Mouse (Mus musculus) megakaryocyte, embryonic 14.5 days (primary cell): ENCODE data around the gene Slc35g2.

Source experiments
- FLI1 ChIP-seq: IDR thresholded peaks from 2 replicates; pipeline ENCODE4 v1.6.1; 2012; ENCODE audit warnings: low read length, inconsistent platforms, mixed read lengths
- GATA1 ChIP-seq: IDR thresholded peaks from 3 replicates; pipeline ENCODE4 v1.6.1; 2012; ENCODE audit warnings: mixed read lengths, low read length, inconsistent platforms, borderline replicate concordance

GRCm38 (mm10) chr9:100532847-100533505 lies 37.9 kb downstream of the Slc35g2 start:
- TF ChIP-seq GATA1, result no peak
- TF ChIP-seq FLI1, result no peak
